Mouse (Mus musculus) B cell, adult 62 days (primary cell): ENCODE data around the gene Sh3bp5. TPM values are rescaled to one million over a fixed set of nuclear protein-coding genes. Genes with fewer than 3 reads are reported as not detected.

ENCODE experiments used
- total RNA-seq: library from RNA; stranded (reverse); gene quantifications from 4 replicates; pipeline ENCODE4 v1.2.4, GENCODE M21; 2023

Gene Sh3bp5
- 260 to 320 TPM (median 313 TPM) in 4 replicates for total RNA-seq

GRCm38 (mm10) chr14:31435930-31436693 lies at the start of gene Sh3bp5:
TSS of gene Sh3bp5 (minus strand) at chr14:31436078.

GRCm38 (mm10) chr14:31336369-31337155 lies 99.3 kb downstream of the Sh3bp5 start, which contains the start of gene Capn7:
TSS of gene Capn7 (plus strand) at chr14:31336638.

GRCm38 (mm10) chr14:31323849-31324792 lies 111.8 kb downstream of the Sh3bp5 start, which contains the start of gene Dnah1:
TSS of gene Dnah1 (minus strand) at chr14:31323896.

Other genes starting within 250 kb of the Sh3bp5 start
- gene Tnnc1, start 227.8 kb downstream of the Sh3bp5 start, total RNA-seq: 2.0 TPM in 1 of 4 replicates, not detected in the others
- gene Nisch, start 219.1 kb downstream of the Sh3bp5 start, total RNA-seq: 318 to 343 TPM (median 336 TPM) in 4 replicates
- gene Sema3g, start 218.2 kb downstream of the Sh3bp5 start, total RNA-seq: not detected in 4 replicates
- 12.6 to 18.4 TPM (median 14.7 TPM) in 4 replicates for gene Phf7, start 184.8 kb downstream of the Sh3bp5 start, total RNA-seq
- gene Bap1, start 184.6 kb downstream of the Sh3bp5 start, total RNA-seq: 117 to 132 TPM (median 124 TPM) in 4 replicates
- gene Dnah1, start 112.2 kb downstream of the Sh3bp5 start, total RNA-seq: 0.15 to 0.53 TPM (median 0.35 TPM) in 4 replicates
- 50.0 to 56.4 TPM (median 54.6 TPM) in 4 replicates for gene Capn7, start 99.4 kb downstream of the Sh3bp5 start, total RNA-seq
- 29.7 to 37.5 TPM (median 31.8 TPM) in 4 replicates for gene Eaf1, start 58.3 kb upstream of the Sh3bp5 start, total RNA-seq
- gene Mettl6, start 59.0 kb upstream of the Sh3bp5 start, total RNA-seq: 32.2 to 40.3 TPM (median 36.3 TPM) in 4 replicates
- 3.1 to 4.0 TPM (median 3.6 TPM) in 4 replicates for gene Colq, start 155.3 kb upstream of the Sh3bp5 start, total RNA-seq
- gene Gm49387, start 204.8 kb upstream of the Sh3bp5 start, total RNA-seq: 1.0 TPM in 1 of 4 replicates, not detected in the others
- gene Btd, start 204.9 kb upstream of the Sh3bp5 start, total RNA-seq: 15.6 to 17.3 TPM (median 16.9 TPM) in 4 replicates
- gene Hacl1, start 205.2 kb upstream of the Sh3bp5 start, total RNA-seq: 7.5 to 12.2 TPM (median 9.3 TPM) in 4 replicates